Mouse (Mus musculus) adrenal gland, adult 2 months (tissue): ENCODE measurements around the gene Stt3b. TPM values are rescaled to one million over a fixed set of nuclear protein-coding genes. Genes with fewer than 3 reads are reported as not detected.
A peak's percentile ranks its signal among the peaks of the same experiment; 100 is the strongest.

Experiments
- DNase-seq: peaks from one replicate; pipeline ENCODE4 v3.0.0; 2021
- polyA plus RNA-seq: library from polyadenylated mRNA; depleted of rRNA; stranded (reverse); fragments of >200 nt; gene quantifications from 2 replicates; pipeline ENCODE4 v1.2.3, GENCODE M21; 2012
- total RNA-seq, 2 experiments: library from RNA; stranded (reverse); gene quantifications; 2 replicates each; pipeline ENCODE4 v1.2.3; 2021

Gene Stt3b
- total and polyA plus RNA-seq, 3 experiments: 95.7 to 136 (median 106) TPM

DNA sequence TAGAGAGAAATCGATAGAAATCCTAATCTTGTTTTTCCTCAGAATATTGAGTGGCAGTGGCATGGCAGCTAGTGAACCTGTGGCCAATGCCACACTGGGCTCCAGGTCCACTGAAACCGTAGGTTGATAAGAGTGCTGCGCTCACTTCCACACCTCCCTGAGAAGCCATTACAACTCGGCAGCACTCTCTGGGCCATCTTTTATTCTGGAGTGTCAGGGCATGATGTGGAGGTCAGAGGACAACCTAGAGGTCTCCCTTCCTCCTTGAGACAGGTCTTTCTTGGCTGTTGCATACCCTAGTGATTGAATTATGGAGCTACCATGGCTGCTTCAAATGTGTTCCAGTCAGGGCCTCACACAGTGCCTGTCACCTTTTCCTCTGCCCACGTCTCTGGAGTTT lies 48.3 kb downstream of the Stt3b start:
- no peak for DNase-seq

GRCm38 (mm10) chr9:115261456-115261855 lies 48.8 kb downstream of the Stt3b start:
- no peak for DNase-seq

GRCm38 (mm10) chr9:115260464-115260863 lies 49.8 kb downstream of the Stt3b start:
- no peak for DNase-seq

DNA sequence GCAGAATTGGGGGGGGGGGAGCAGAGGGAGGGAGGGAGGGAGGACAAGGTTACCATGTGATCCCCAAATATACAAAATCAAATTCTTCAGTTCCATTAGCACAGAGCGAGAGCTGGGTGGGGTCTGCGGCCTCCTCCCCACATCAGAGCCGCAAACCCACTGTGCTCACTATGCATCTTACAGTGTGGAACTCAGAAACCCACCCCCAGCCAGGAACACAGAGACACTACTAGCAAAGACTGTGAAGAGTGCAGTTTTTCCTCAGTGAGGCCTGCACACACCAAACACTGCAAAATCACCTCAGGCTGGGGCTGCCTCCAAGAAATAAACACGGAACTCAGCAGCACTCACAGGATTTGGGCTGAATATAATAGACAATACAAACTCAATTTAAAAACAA lies 50.4 kb downstream of the Stt3b start:
- DNase-seq: no peak

- no peak for DNase-seq
These were observed 52.4 kb downstream of the Stt3b start for GRCm38 (mm10) chr9:115257733-115258286.

DNA sequence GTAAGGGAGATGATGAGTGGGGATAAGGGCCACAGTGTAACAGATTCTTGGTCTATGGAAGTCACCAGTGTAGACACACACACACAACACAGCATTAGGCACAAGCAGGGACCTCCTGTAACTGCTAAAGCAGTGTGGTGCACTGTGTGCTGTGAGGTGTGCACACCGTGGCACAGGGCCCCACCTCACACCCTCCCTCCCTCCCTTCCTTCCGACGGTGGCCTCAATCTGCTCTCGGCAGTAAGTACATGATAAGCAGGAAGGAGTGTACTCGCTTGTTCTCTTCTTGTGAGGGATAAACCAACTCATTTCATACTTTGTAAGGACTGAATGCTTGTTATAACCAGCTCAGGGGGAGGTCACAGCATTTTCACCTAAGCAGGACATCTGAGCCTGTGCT lies 61.1 kb downstream of the Stt3b start:
- DNase-seq: no peak

- no peak for DNase-seq
These were observed 65.1 kb downstream of the Stt3b start for GRCm38 (mm10) chr9:115245092-115245491.

DNA sequence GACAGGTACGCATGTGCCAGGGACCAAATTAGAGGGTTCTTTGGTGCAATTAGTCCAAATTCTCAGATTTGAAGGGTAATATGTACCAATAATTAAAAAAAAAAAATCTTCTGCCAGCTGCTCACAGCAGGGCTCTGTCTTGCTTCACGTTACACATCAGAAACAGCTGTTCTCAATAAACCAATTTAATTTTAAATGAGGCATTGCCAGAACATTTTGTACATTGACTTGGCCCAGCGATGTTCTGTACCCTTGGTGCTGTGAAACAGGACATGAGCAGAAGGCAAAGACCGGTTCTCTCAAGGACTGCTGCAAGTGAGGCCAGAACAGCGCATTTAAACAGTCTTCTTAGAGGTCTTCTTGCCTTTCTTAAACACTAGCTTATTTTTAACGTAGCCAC lies 66.6 kb downstream of the Stt3b start:
- DNase-seq: no peak

GRCm38 (mm10) chr9:115239861-115240260 lies 70.4 kb downstream of the Stt3b start:
- no peak for DNase-seq

- DNase-seq: no peak
These were observed 72.3 kb downstream of the Stt3b start for GRCm38 (mm10) chr9:115237943-115238342.

- DNase-seq: peak; percentile 84
These were observed 73.8 kb downstream of the Stt3b start for GRCm38 (mm10) chr9:115236352-115236841.

DNA sequence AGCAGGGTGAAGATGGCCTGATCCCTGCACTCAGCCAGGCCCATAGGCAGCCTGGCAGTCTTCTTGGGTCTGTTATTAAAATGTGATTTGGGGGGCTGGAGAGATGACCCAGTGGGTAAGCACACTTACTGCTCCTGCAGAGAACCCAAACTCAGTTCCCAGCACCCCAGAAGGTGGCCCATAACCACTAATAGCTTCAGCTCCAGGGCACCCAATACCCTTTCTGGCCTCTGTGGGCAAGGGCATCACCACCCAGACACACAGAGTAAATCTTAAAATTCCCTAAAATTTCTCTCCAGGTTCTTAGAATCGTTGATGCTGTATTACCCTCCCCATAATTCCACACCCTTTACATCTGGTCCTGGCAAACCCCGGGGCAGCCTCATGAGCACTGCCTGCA lies 75.7 kb downstream of the Stt3b start:
- no peak for DNase-seq

- no peak for DNase-seq
These were observed 76.5 kb downstream of the Stt3b start for GRCm38 (mm10) chr9:115233721-115234120.

DNA sequence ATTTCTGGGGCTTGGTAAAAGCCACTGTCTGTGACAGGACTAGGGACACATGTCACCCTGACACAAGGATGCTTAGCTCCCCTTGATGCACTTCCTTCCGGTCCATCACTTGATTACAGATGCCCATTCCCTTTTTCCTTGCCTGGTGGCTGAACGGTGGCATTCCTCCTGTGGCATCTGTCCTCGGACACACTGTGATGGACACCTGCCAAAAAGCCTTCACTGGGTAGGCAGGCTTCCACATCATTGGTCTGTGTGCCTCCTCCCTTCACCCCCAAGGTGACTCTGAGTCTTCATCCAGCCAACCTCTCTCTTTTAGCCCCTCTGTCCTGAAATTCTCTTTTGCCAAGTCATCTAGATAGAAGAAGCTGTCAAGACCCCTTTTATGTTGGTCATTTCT lies 78.7 kb downstream of the Stt3b start:
- DNase-seq: no peak

- DNase-seq: no peak
These were observed 80.1 kb downstream of the Stt3b start for GRCm38 (mm10) chr9:115230141-115230540.

- no peak for DNase-seq
These were observed 80.5 kb downstream of the Stt3b start for GRCm38 (mm10) chr9:115229676-115230075.

DNA sequence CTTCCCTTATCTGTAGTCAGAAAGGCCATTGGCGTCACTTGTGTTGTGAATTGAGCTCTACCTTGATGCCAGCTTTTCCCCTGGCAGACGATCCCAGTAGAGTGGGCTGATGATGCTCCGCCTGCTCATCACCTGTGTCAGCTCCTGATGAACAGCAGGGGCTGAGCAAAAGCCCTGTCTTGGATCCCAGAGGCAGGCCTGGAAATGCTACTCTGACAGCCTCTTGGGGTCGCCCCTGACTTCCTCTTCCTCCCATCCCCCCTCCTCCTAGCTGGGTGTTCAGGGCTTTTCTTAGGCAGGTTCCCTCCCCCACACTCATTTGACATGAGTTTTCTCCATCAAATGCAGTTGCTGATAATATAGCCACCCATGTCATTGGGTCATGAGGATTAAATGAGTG lies 81.1 kb downstream of the Stt3b start:
- DNase-seq: no peak

DNA sequence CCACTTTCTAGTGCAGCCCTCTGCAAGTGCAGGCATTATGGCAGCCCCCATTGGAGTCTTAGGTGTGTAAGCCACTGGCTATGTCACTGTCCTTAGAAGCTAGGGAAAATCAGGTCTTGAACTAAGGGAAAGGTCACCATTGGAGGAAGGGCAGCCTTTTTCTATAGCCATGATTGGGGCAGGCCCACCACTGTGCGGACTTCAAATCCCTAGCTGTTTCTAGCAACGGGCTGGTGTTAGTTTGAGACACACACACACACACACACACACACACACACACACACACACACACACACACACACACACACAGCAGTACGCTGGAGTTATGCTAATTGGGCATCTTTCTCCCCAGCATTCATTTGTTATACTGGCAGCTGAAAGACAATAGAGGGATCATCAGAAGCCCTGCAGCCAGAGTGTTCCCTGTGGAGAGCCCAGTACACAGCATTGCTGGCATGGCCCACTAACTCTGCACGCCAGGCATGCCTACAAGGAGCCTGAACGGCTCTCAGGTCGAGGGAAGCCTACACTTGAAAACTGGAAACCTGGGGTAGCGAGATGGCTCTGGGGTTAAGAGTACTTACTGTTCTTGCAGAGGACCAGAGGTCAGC lies 85.4 kb downstream of the Stt3b start:
- DNase-seq: no peak

DNA sequence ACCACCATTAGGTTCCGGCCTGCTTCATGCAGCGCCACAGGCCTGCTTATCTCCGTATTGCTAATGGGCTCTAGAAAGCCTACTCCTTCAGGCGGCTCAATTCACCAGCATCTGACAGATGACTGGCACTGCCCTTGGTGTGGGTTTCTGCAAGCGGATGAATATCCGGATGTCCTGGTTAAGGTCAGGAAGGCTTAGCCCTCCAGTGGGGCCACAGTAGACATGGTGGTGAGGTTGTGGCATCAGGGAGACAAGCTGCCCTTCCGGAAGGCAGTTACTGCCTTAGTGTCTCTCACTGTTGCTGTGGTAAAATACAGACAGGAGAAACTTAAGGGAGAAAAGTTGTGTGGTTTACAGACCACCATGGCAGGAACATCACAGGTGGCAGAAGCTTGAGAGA lies 89.0 kb downstream of the Stt3b start:
- no peak for DNase-seq

GRCm38 (mm10) chr9:115220466-115220865 lies 89.8 kb downstream of the Stt3b start:
- peak; percentile 43 for DNase-seq

- DNase-seq: no peak
These were observed 92.2 kb downstream of the Stt3b start for GRCm38 (mm10) chr9:115217984-115218383.

- no peak for DNase-seq
These were observed 94.2 kb downstream of the Stt3b start for GRCm38 (mm10) chr9:115215830-115216701.
